Mouse (Mus musculus): ENCODE data around the gene Olfr824.
"Not testable (repeated sequence)": the region's sequence is repeated elsewhere in the genome, so short reads cannot be mapped to it uniquely, and the experiment has no call there.

Gene Olfr824

DNA sequence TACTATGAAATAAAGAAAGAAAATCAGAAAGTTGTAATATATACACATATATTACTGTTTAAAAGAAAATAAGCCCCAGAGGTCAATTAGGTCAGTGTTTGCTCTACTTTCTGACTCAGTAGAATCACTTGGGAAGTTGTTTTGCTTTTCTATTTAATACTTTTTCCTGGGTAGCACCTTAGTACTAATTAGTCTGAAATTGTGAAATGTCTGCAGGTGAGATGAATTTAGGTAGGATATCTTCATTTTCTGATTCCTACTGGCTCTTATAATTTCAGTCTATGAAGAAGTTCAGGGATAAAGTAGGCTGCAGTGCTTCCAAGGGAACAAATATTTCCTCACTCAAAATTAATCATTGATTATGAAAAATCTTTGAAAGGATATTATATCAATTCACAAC is at the start of gene Olfr824:
Olfr824 (minus strand) TSS at position 101 of the 400 bp plus-strand sequence.
- DNase-seq = not testable (repeated sequence)

DNA sequence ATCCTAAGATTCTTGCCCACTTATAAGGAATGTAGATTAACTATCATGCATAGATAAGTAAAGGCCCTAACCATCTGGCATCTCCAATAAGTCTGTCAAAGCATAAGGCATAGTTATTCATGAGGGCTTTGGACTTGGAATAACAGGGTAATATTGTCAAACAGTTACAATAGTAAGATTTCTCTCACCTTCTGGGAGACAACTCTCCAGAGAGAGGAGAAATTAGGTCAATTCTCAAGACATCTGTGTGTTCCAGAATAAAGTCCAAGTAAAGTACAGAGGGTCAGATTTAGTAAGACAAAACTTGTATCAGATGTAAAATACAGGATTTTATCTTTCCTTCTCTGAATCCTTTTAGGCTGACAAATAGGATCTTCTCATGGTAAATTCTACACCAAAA is 36.9 kb upstream of the Olfr824 start, which contains the start of gene Olfr825:
Olfr825 (minus strand) TSS at position 101 of the 400 bp plus-strand sequence.
- DNase-seq = no peak

- no peak for DNase-seq
Measured at GRCm38 (mm10) chr10:130165196-130165595, 35.4 kb upstream of the Olfr824 start.

DNA sequence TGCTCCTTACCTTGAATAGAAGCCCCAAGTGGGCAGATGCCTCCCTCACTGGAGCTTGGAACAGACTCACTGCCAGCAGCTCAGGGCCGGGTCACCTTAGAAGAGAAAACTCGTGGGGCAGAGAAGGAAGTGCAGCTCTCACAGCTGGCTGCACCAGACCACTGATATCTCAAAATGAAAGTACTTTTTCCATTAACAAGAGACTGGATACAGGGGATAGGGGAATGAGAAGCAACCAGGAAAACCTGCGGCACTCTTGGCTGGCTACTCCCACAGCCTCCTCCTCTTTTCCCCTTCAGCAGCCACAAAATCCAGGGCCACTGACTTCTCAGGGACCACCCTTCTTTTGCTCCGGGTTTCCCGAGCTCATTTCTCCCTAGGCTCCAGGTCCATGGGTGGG is 14.3 kb upstream of the Olfr824 start:
- DNase-seq = no peak

GRCm38 (mm10) chr10:130142481-130142880 is 12.7 kb upstream of the Olfr824 start:
- DNase-seq = not testable (repeated sequence)

DNA sequence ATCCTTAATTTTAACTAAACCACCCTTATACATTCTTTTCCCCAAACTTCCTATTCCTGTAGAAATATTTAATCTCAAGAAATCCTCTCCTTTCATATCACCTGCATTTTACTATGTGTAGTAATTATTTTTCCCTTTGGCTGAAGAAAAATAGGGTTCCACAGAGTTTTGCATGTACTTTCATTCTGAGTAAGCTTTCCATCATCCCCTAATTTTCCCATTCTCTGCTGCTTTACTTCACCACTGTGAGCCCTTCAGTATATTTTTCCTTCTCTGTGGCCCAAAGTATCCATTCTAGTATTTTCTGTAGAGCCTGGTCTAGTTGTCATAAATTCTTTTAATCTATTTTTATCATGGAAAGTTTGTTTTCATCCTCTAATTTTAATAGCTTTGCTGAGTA is 5.0 kb upstream of the Olfr824 start:
- DNase-seq = no peak

GRCm38 (mm10) chr10:130116045-130116444 is 13.8 kb downstream of the Olfr824 start:
- not testable (repeated sequence) for DNase-seq

GRCm38 (mm10) chr10:130115283-130115682 is 14.5 kb downstream of the Olfr824 start, which contains the start of gene Olfr823:
Gene Olfr823, minus strand, starts transcription at chr10:130115383.
- not testable (repeated sequence) for DNase-seq

DNA sequence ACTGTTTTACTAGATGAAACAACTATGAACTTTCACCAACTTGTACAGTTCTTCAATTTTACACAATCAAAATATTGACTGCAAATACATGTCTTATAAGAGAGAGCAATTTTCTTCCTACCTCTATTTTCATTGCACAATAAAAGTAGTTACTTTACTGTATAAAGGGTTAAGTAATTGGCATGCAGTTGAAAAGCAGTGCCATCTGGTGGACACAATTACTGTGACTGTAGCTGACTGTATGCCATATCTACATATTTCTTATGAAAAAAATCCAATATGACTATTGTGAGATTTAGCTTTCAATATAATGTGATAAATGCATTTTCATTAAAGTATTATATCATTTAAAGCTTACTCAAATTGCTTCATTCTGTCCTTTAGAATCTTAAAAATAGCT is 33.7 kb downstream of the Olfr824 start:
- no peak for DNase-seq

GRCm38 (mm10) chr10:130092838-130093440 is 36.9 kb downstream of the Olfr824 start:
- DNase-seq = peak; percentile 75 to 77
